Comparison of ENCODE assay signal across 10 mouse cellular contexts in the genomic region with DNA sequence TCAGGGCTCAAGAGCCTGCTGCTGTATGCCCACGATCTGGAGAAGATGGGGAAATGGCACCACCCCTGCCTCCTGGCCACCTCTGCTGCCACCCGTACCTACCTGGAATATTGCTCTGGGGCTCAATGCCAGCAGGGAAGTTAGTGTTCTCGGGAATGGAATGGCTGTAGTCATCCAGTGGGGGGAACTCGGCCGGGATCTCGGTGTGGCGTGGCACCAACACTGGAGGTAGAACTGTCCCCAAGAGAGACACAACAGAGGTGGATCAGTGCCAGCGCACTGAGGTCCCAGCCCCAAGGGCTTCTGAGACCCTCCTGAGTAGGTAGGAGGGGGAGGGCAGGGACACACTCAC.
DNase-seq lines count a peak whose midpoint lies in the region; ATAC-seq lines count a peak whose summit lies in the region.
"Had no signal": no experiment of that assay in that cellular context is flagged by ENCODE, and none has a peak within 500 bp of the region (broad histone marks: within the 10 kb centered on the region; RNA-seq: fewer than 3 reads in every experiment).

No protein-coding gene starts in this region.

- no peak for ATAC-seq in heart, embryonic 11.5 days (replicated peaks; ENCODE audit: insufficient number of reproducible peaks, low FRiP score, low TSS enrichment)
- no peak for ATAC-seq in kidney, embryonic 16.5 days (ENCODE audit: low FRiP score, low TSS enrichment)
- ATAC-seq in kidney, embryonic 14.5 days (ENCODE audit: low FRiP score, low TSS enrichment): no peak
- no peak for ATAC-seq in embryonic facial prominence, embryonic 13.5 days (ENCODE audit: insufficient number of reproducible peaks, insufficient read depth, low FRiP score, low TSS enrichment, low read depth)

- intact Hi-C loops in heart, postnatal 14 days (cut with DNase I): loop anchor here (5.0 kb wide), 1 partner anchor 90 kb away; a partner anchor contains a TSS

- H3K27ac ChIP-seq in heart, embryonic 11.5 days (ENCODE audit: low read depth, low read length): no peak overlapping the region
- H3K27ac ChIP-seq in kidney, embryonic 16.5 days (ENCODE audit: low read length): peak overlapping the region; percentile 36
- H3K27ac ChIP-seq in kidney, embryonic 14.5 days (ENCODE audit: low read depth, low read length): no peak overlapping the region
- peak overlapping the region; percentile 29; the same call in 1 of the 2 replicates for H3K27ac ChIP-seq in embryonic facial prominence, embryonic 13.5 days
- H3K27ac ChIP-seq in limb, embryonic 10.5 days: peak overlapping the region; percentile 58

- H3K9ac ChIP-seq in heart, embryonic 11.5 days (ENCODE audit: low read depth, low read length): no peak overlapping the region
- no peak overlapping the region; the same call in 1 of the 2 replicates for H3K9ac ChIP-seq in kidney, embryonic 16.5 days (replicated peaks; ENCODE audit: low read length)
- H3K9ac ChIP-seq in kidney, embryonic 14.5 days (ENCODE audit: low read depth, low read length): no peak overlapping the region
- H3K9ac ChIP-seq in embryonic facial prominence, embryonic 13.5 days: 0 out of 2 replicates have a peak overlapping the region, but pooled peaks have one; percentile 7

- no peaks in the 10 kb centered on the region for H3K27me3 ChIP-seq in heart, embryonic 11.5 days (ENCODE audit: control insufficient read depth, insufficient read depth, low read length)
- H3K27me3 ChIP-seq in kidney, embryonic 16.5 days (ENCODE audit: insufficient read depth, low read length): no peaks in the 10 kb centered on the region
- H3K27me3 ChIP-seq in kidney, embryonic 14.5 days (ENCODE audit: control insufficient read depth, insufficient read depth, low read length): no peaks in the 10 kb centered on the region
- H3K27me3 ChIP-seq in embryonic facial prominence, embryonic 13.5 days: no peaks in the 10 kb centered on the region
- H3K27me3 ChIP-seq in limb, embryonic 10.5 days (ENCODE audit: low read depth, poor library complexity, severe bottlenecking): no peaks in the 10 kb centered on the region
- H3K27me3 ChIP-seq: megakaryocyte, embryonic 14.5 days had no signal

- H3K4me1 ChIP-seq in heart, embryonic 11.5 days (ENCODE audit: control insufficient read depth, insufficient read depth, low read length): peaks cover 47% of the 10 kb centered on the region
- peaks cover 78% of the 10 kb centered on the region for H3K4me1 ChIP-seq in kidney, embryonic 16.5 days (ENCODE audit: insufficient read depth, low read length)
- peaks cover 70% of the 10 kb centered on the region for H3K4me1 ChIP-seq in kidney, embryonic 14.5 days (ENCODE audit: control insufficient read depth, insufficient read depth, low read length)
- H3K4me1 ChIP-seq in embryonic facial prominence, embryonic 13.5 days: peaks cover 71% of the 10 kb centered on the region
- peaks cover 75% of the 10 kb centered on the region for H3K4me1 ChIP-seq in limb, embryonic 10.5 days

- no peaks in the 10 kb centered on the region for H3K36me3 ChIP-seq in heart, embryonic 11.5 days (ENCODE audit: control insufficient read depth, insufficient read depth, low read length)
- H3K36me3 ChIP-seq in kidney, embryonic 16.5 days (ENCODE audit: insufficient read depth, low read length): peaks cover 4% of the 10 kb centered on the region; the same call in 1 of the 2 replicates
- peaks cover 5% of the 10 kb centered on the region; the same call in 1 of the 2 replicates for H3K36me3 ChIP-seq in kidney, embryonic 14.5 days (ENCODE audit: control insufficient read depth, insufficient read depth, low read length)
- peaks cover 47% of the 10 kb centered on the region for H3K36me3 ChIP-seq in embryonic facial prominence, embryonic 13.5 days
- peaks cover 68% of the 10 kb centered on the region for H3K36me3 ChIP-seq in limb, embryonic 10.5 days

- H3K4me3 ChIP-seq in heart, embryonic 11.5 days (ENCODE audit: low read depth, low read length): no peak overlapping the region
- no peak overlapping the region for H3K4me3 ChIP-seq in kidney, embryonic 16.5 days (ENCODE audit: low read length)
- no peak overlapping the region for H3K4me3 ChIP-seq in kidney, embryonic 14.5 days (ENCODE audit: low read length)
- H3K4me3 ChIP-seq in embryonic facial prominence, embryonic 13.5 days: no peak overlapping the region
- no peak overlapping the region for H3K4me3 ChIP-seq in limb, embryonic 10.5 days
- H3K4me3 ChIP-seq: megakaryocyte, embryonic 14.5 days had no signal

- H3K9me3 ChIP-seq in heart, embryonic 11.5 days (replicated peaks; ENCODE audit: control insufficient read depth, low read length): no peaks in the 10 kb centered on the region
- H3K9me3 ChIP-seq in kidney, embryonic 16.5 days (ENCODE audit: low read length): no peaks in the 10 kb centered on the region
- no peaks in the 10 kb centered on the region for H3K9me3 ChIP-seq in kidney, embryonic 14.5 days (ENCODE audit: control insufficient read depth, low read length)
- no peaks in the 10 kb centered on the region for H3K9me3 ChIP-seq in embryonic facial prominence, embryonic 13.5 days
- H3K9me3 ChIP-seq in limb, embryonic 10.5 days (replicated peaks): no peaks in the 10 kb centered on the region

- 80% methylated on average over 8 of the region's 8 CpGs for WGBS in heart, embryonic 11.5 days (ENCODE audit: insufficient replicate concordance)
- 61% methylated on average over 8 of the region's 8 CpGs for WGBS in kidney, embryonic 16.5 days
- 55% methylated on average over 8 of the region's 8 CpGs for WGBS in kidney, embryonic 14.5 days
- WGBS in embryonic facial prominence, embryonic 13.5 days: 78% methylated on average over 8 of the region's 8 CpGs
- WGBS in limb, embryonic 10.5 days: 88% methylated on average over 8 of the region's 8 CpGs

- H3K4me2 ChIP-seq in heart, embryonic 11.5 days: 0 out of 2 replicates have a peak overlapping the region, but pooled peaks have one; percentile 2
- no peak overlapping the region for H3K4me2 ChIP-seq in kidney, embryonic 16.5 days (replicated peaks; ENCODE audit: low read depth, low read length)
- no peak overlapping the region for H3K4me2 ChIP-seq in kidney, embryonic 14.5 days (replicated peaks; ENCODE audit: low read depth, low read length)
- H3K4me2 ChIP-seq in embryonic facial prominence, embryonic 13.5 days: no peak overlapping the region

- DNase-seq in heart, postnatal 14 days: no peak
- no peak for DNase-seq in limb, embryonic 10.5 days (ENCODE audit: low spot score)
- DNase-seq in retina, embryonic 14.5 days (ENCODE audit: low spot score): no peak
- DNase-seq in embryo, embryonic 11 days: no peak
- DNase-seq: right cerebral cortex, postnatal 25 days had no signal

Comparison
In these comparisons a context has a peak if more than half of its experiments do, and no peak if none do; other contexts are left out.
1. H3K27ac ChIP-seq: peak in kidney, embryonic 16.5 days (single experiment), embryonic facial prominence, embryonic 13.5 days (single experiment) and limb, embryonic 10.5 days (single experiment); none in heart, embryonic 11.5 days (single experiment) and kidney, embryonic 14.5 days (single experiment).